Mouse (Mus musculus): ENCODE data around the gene Stk24.

Stk24 gene

DNA sequence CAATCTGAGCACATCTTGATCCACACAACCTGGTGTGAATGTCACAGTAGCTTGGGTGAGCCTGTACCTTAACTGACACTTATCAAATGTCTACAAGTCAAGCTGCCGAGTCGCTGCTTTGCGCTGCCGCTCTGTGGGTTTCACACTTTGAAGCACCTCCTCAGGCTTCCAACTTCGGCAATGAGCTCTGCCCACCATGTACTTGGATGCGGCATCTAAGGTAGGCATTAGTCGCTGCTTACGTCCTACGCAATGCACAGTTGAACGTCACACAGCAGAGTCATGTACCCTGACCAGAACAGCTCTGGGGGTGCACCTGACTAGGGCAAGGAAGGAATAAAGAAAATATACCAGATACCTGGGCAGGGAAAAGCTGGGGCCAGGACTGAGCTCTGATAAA, 66.5 kb downstream of the Stk24 start:
- DNase-seq (ENCODE audit: low spot score), result no peak

DNA sequence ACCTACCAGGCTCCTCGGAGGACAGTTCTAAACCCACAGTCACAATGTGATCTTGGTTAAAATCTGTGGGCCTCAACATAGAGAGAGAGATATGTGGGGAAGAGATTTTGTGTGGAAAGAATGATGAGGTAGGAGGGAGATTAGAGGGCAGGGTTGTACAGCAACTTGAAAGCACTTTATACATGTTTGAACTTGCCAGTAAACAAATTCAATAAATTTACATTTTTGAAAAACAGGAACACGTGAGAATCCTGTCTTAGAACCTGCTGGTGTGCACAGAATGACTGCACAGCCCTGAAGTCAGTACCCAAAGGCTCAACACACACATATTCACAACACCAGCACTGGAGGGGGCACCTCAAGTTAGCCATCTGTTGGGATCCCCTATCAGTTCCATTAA, 68.7 kb downstream of the Stk24 start:
- no peak for DNase-seq (ENCODE audit: low spot score)

DNA sequence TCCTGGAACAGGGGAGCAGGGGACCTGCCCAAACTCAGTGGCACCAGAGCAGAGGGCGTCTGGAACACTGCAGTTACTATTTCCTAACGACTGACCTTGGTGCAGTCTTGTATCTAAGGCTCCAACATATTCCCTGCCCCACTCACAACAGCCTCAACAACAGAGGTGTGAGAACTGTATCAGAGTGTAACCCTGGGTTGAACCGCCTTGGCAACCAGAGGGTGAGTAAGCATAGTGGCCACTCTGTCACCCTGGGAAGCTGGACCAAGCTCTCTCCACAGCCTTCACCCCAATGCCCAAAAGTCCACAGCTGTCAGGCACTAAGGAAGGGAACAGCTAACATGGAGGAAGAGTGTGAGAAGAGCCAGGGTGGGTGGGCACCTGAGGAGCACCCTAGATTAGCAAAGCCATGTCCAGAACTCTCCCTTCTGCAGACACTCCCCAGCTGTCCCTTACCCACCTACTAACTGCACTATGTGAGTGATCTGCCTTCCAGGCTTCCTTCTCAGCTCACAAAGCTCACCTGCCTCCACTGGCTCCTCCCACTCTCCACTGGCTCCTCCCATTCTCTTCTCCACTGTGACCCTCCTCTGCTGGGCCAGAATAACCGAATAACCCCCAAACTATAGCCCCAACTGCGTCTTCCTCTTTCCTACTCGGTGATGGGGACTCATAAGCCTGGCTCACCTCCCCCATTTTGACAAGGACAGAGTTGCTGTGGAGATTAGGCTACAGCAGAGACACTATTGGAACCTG, 69.3 kb downstream of the Stk24 start:
- DNase-seq (ENCODE audit: low spot score), result no peak

DNA sequence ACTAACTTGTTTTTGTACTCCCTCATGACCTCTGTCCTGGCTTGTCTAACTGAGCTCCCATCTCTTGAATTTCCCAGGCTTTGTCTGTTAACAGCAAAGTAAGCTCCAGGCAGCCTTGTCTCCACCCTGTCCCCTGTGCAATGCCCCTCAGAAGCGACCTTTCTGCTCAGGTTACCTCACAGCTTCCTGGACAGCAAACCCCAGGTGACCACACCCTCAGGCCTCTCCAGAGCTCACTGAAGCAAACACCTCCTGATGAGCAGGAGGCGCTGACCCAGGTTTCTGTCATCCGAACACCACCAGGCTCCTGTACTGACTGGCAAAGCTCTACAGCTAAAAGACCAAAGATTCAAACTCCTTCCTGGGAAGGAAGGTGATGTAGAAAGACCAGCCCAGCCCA, 69.9 kb downstream of the Stk24 start:
- DNase-seq (ENCODE audit: low spot score), result no peak

DNA sequence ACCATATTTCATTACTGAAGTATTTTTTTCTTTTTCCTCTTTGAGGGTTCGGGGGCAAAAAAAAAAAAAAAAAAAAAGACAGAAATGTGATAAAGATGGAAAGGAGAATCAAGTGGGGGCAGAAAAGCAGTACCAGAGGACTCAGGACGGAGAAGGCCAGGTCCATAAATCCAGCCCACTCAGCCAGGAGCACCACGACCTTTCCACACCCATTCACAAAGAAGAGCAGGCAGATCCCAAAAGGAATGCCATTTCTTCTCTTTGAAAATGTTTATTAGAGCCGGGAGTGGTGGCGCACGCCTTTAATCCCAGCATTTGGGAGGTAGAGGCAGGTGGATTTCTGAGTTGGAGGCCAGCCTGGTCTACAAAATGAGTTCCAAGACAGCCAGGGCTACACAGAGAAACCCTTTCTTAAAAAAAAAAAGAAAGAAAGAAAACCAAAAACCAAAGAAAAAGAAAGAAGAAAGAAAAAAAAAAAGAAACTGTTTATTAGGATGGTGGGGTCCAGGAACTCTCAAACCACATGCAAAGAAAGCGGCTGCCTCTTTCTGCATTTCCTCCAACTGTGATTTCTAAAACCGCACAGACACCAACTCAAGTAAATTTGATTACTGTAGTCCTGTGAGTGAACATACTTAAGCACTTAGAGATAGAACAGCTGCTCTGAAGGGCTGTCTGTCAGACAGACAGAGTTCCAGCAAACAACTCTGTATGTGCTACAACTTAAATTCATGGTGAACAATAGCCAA, 74.3 kb downstream of the Stk24 start:
- no peak for DNase-seq (ENCODE audit: low spot score)

GRCm38 (mm10) chr14:121304523-121304922, 75.3 kb downstream of the Stk24 start:
- no peak for DNase-seq (ENCODE audit: low spot score)

DNA sequence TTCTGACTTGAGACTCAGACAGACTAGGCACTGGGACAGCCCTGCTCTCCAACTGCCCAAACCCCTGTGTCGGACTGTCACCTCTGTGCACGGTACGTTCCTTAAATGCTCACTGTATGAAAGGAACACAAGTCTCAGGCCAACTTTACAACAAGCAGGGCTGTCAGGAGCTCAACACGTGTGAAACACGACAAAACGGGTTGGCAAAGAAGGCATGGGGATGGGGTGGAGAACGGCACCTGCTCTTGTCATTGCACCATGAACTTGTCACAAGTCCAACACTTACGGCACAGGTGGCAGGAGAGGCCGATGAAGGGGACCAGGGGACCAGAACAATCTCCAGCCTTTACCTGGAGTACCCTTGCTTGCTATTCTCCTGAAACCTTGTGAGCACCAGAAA, 80.7 kb downstream of the Stk24 start:
- no peak for DNase-seq (ENCODE audit: low spot score)

DNA sequence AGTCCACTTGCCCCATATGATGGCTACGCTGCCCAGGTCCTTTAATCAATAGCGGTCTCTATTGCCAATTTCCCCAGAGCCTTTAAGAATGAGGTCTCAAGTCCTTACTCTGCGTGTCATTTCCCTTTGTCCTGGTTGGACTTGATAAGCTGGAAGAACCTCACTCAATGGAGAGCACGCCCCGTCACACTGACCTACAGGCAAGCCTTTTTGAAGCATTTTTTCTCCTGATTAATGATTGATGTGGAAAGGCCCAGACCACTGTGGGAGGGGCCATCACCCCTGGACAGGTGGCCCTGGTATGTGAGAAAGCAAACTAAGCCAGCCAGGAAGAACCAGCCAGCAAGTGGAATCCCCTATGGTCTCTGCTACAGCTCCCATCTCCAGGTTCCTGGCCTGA, 81.3 kb downstream of the Stk24 start:
- DNase-seq (ENCODE audit: low spot score), result no peak

DNA sequence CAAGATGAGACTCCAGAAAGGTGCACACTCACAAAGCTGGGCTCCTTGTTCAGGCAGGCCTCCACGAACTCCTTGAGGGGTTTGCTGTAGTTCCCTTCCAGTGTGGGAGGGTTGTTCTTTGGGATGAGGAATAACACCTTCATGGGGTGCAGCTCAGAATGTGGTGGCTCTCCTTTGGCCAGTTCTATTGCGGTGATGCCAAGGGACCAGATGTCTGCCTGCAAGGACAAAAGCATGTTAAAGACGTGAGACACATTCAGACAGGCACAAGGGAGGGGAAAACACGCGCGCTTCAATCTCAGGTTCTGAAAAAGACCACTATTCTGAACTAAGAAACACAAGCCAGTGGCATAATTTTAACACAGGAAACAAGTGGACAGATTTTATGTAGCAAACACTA, 82.7 kb downstream of the Stk24 start:
- DNase-seq (ENCODE audit: low spot score), result no peak

- DNase-seq (ENCODE audit: low spot score), result no peak
Measured at GRCm38 (mm10) chr14:121294484-121294883, 85.3 kb downstream of the Stk24 start.

GRCm38 (mm10) chr14:121292391-121292790, 87.4 kb downstream of the Stk24 start:
- DNase-seq (ENCODE audit: low spot score), result no peak

DNA sequence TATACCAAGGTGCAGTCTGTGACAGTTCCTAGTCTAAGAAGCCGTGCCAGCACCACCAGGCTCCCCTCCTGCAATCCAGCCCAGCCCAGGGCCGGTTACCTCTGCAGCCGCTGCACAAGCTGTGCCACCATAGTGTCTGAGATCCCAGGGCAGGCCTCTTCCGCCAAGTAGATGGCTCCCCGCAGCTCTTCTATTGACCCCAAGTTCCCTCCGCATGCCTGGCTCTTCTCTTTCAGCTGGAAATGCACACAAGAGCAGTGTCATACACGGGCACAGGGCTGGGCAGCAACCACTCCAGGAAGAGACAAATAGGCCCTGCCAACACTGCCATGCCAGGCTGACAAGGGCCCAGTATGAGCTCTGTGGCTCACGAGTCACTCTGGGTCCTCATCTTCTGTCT, 87.9 kb downstream of the Stk24 start:
- DNase-seq (ENCODE audit: low spot score), result no peak

- DNase-seq (ENCODE audit: low spot score), result no peak
Measured at GRCm38 (mm10) chr14:121285379-121286120, 94.3 kb downstream of the Stk24 start.

- DNase-seq (ENCODE audit: low spot score), result no peak
Measured at GRCm38 (mm10) chr14:121281336-121281710, 98.5 kb downstream of the Stk24 start.

- peak; percentile 77 for DNase-seq (ENCODE audit: low spot score)
Measured at GRCm38 (mm10) chr14:121280601-121281335, 99.0 kb downstream of the Stk24 start.

DNA sequence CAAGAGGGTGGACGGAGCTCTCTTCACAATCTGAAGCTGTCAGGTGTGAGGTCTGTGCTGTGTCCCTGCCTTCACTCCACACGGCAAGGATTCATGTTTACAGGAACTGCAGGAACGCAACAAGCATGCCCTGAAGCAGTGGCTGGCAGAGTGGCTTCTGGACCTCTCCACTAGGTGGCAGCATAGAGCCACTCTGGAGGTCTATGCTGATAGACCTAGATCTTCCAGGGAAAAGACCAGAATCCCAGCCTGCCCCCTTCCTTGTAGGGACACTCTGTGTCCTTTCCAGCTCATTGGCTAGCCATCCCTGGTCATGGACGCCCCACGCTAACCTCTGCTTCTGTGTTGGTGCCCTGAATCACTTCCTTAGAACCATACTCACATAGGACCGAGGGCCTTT, 100.7 kb downstream of the Stk24 start:
- DNase-seq (ENCODE audit: low spot score), result peak; percentile 93

DNA sequence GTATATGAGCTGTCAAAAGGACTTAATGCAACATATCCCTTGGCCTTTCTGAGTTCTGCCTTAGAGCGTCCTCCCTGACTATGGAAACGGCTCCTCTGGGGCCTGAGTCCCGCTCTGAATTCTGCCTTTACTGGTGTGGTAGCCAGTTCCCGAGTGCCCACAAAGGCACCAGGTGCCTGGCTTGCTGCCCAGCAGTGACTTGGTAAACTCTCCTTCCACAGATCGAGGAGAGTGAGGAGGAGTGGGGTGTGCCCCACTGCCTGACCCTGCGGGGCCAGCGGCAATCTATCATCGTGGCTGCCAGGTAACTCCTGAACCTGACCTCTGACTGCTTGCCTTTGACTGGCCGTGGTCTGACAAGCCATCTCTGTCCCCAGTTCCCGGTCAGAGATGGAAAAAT, 103.8 kb downstream of the Stk24 start:
- DNase-seq (ENCODE audit: low spot score), result no peak

GRCm38 (mm10) chr14:121274985-121275384, 104.8 kb downstream of the Stk24 start:
- peak; percentile 76 for DNase-seq (ENCODE audit: low spot score)

DNA sequence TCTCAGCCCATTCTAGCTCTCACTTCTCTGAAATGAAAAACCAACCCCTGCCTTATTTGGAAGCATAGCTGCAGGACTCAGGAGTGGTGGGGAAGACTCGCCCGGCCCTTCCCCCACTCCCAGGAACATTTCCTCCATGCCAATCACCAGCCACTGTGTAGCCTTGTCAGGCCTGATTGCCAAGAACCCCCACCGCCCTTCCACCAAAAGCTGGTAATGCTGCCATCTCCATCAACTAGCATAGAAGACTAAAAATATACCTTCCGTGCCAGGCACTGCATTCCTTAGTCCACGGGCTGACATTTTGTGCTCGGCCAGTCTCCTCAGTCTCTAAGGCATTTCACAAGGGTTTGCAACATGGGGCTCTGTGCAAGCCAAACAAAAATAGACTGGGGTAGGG, 109.3 kb downstream of the Stk24 start:
- DNase-seq (ENCODE audit: low spot score), result no peak

GRCm38 (mm10) chr14:121267801-121268200, 112.0 kb downstream of the Stk24 start:
- DNase-seq (ENCODE audit: low spot score), result no peak

- no peak for DNase-seq (ENCODE audit: low spot score)
Measured at GRCm38 (mm10) chr14:121264453-121264852, 115.4 kb downstream of the Stk24 start.

DNA sequence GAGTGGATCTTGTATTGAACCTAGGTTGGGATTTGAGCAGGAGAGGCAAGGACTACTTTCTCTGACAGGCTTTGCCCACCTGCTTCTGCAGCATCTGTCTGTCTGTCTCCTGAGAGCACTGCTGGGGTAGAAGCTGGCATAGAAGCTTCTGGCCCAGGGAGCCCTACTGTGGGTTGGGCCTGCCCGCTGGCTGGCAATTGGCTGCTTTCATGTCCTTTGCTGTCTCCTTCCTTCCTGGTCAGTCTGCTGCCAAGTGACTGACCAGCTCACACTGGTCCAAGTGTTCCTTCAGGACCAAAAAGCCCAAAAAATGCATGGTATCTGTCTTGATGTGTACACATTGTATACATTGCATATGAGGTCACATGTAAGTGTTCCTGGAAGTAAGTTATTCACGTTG, 115.9 kb downstream of the Stk24 start:
- DNase-seq (ENCODE audit: low spot score), result no peak
